Mouse (Mus musculus) ES-E14 (cell line): ENCODE data around the gene Grin1. TPM values are rescaled to one million over a fixed set of nuclear protein-coding genes. Genes with fewer than 3 reads are reported as not detected.

ENCODE experiments used
- DNase-seq: peaks from one replicate; pipeline ENCODE4 v3.0.0-alpha.2; 2013; ENCODE audit warnings: low read depth, low spot score
- H3K27ac ChIP-seq: 2 replicates; pipeline ENCODE4 v1.5.1; 2012; ENCODE audit warnings: low read depth, mild to moderate bottlenecking, low read length, moderate library complexity, mixed read lengths; ENCODE audit not compliant: poor library complexity, insufficient read depth, severe bottlenecking
- H3K36me3 ChIP-seq: 2 replicates; pipeline ENCODE4 v1.6.1; 2012; ENCODE audit warnings: mild to moderate bottlenecking, low read length, moderate library complexity, mixed read lengths; ENCODE audit not compliant: control insufficient read depth, poor library complexity, insufficient read depth, severe bottlenecking
- H3K4me1 ChIP-seq, 2 experiments: fragments of 150-350 bp in 1 of 2; sonication (generic) in 1 of 2; 2 replicates each; pipeline ENCODE4 v1.6.1; 2012; ENCODE audit warnings: low read length in 2 of 2, mild to moderate bottlenecking in 1 of 2, mixed read lengths in 1 of 2; ENCODE audit not compliant: control insufficient read depth in 2 of 2, insufficient read depth in 2 of 2, poor library complexity in 1 of 2
- H3K4me3 ChIP-seq, 2 experiments: fragments of 150-350 bp in 1 of 2; sonication (generic) in 1 of 2; 2 replicates each; pipeline ENCODE4 v1.5.1; 2012; ENCODE audit warnings: low read length in 2 of 2, low read depth in 1 of 2, mild to moderate bottlenecking in 1 of 2, mixed read lengths in 1 of 2; ENCODE audit not compliant: insufficient read depth in 1 of 2, poor library complexity in 1 of 2, severe bottlenecking in 1 of 2
- H3K9ac ChIP-seq: 2 replicates; pipeline ENCODE4 v1.6.1; 2012; ENCODE audit warnings: low read depth, mild to moderate bottlenecking, low read length, mixed read lengths; ENCODE audit not compliant: poor library complexity, insufficient read depth, severe bottlenecking
- H3K9me3 ChIP-seq: fragments of 150-350 bp; sonication (generic); 2 replicates; pipeline ENCODE4 v1.6.1; 2012; ENCODE audit warnings: low read depth, mild to moderate bottlenecking, low read length; ENCODE audit not compliant: control insufficient read depth, insufficient read depth
- CHD2 ChIP-seq: IDR thresholded peaks from 2 replicates; pipeline ENCODE4 v1.6.1; 2014; ENCODE audit warnings: mild to moderate bottlenecking, low read depth, low read length, inconsistent platforms
- HCFC1 ChIP-seq: IDR thresholded peaks from 2 replicates; pipeline ENCODE4 v1.6.1; 2012; ENCODE audit warnings: low read length, inconsistent platforms, borderline replicate concordance; ENCODE audit not compliant: insufficient read depth
- MAFK ChIP-seq: IDR thresholded peaks from 2 replicates; pipeline ENCODE4 v1.6.1; 2014; ENCODE audit warnings: mild to moderate bottlenecking, low read depth, low read length, inconsistent platforms; ENCODE audit not compliant: insufficient read depth
- ZC3H11A ChIP-seq: IDR thresholded peaks from 2 replicates; pipeline ENCODE4 v1.6.1; 2012; ENCODE audit warnings: low read depth, mild to moderate bottlenecking, inconsistent platforms, low read length, borderline replicate concordance
- ZNF384 ChIP-seq: IDR thresholded peaks from 2 replicates; pipeline ENCODE4 v1.6.1; 2012; ENCODE audit warnings: low read depth, low read length, inconsistent platforms
- in situ Hi-C, 2 experiments: fragments of 600-800 bp; cut with MboI; formaldehyde crosslinking; loops; one replicate each; pipeline ENCODE4 v1.15.1; 2025; ENCODE audit warnings: low sequenced_read_pairs in 2 of 2, inconsistent platforms in 1 of 2; ENCODE audit not compliant: unreplicated experiment in 2 of 2
- total RNA-seq: library from RNA; depleted of rRNA; stranded (reverse); fragments of 300-350 nt; gene quantifications from 2 replicates; pipeline ENCODE4 v1.2.3, GENCODE M21; 2012

Grin1 gene
- total RNA-seq, 1 experiment, result 2.5 TPM

DNA sequence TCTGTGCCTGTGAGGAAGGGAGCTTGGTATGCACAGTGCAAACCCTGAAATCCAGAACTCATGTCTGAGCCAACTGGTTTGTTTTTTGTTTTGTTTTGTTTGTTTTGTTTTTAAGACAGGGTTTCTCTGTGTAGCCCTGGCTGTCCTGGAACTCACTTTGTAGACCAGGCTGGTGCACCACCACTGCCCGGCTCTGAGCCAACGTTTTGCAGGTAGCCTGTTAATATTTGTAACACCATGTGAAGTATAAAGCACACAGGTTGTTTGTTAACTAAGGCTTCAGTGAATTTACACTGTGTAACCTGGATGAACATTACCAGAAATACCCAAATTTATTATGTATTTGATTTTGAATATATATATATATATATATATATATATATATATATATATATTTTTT, 7.0 kb upstream of the Grin1 start:
- DNase-seq, result no peak
- TF ChIP-seq CHD2 (no peak), ZC3H11A (no peak), HCFC1 (no peak)
- H3K4me1 ChIP-seq, result peaks cover 1 to 3% of the 10 kb centered on the region in 2 experiments; a peak in 2 of 4 replicates
- no peaks in the 10 kb centered on the region for H3K9me3 ChIP-seq
- no peak overlapping the region for H3K9ac ChIP-seq
- H3K36me3 ChIP-seq, result no peaks in the 10 kb centered on the region
- in situ Hi-C loops, result no loop called here
- H3K27ac ChIP-seq, result no peak overlapping the region
- no peak overlapping the region for H3K4me3 ChIP-seq

DNA sequence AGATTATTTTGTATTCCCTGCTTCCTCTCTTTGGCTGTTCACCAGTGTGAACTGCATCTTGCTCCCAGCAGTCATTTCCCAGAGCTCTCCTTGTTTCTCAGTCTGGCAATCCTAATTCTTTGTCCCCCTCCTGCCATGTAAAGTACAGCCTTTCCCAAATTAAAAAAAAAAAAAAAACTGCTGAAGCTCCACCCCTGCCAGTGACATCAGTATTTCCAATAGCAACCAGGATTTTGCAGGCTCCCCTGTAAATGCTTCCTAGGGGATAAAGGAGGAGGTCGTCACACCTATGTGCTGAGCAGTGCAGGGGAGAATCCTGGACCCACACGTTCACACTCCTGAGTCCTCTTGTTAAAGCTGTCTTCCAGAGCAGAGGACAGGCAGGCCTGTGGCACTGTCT, 1.1 kb upstream of the Grin1 start:
- Histone ChIP-seq H3K36me3 (no peaks in the 10 kb centered on the region), H3K9ac (no peak overlapping the region), H3K27ac (no peak overlapping the region), H3K9me3 (no peaks in the 10 kb centered on the region), H3K4me1 (peaks cover 3 to 4% of the 10 kb centered on the region in 2 experiments; a peak in 3 of 4 replicates), H3K4me3 (no peak overlapping the region)
- in situ Hi-C loops, result no loop called here
- TF ChIP-seq ZNF384, result peak; percentile 54; the same call in 1 of the 2 replicates
- TF ChIP-seq ZC3H11A, result no peak
- no peak for TF ChIP-seq MAFK
- no peak for TF ChIP-seq HCFC1
- TF ChIP-seq CHD2, result no peak
- DNase-seq, result no peak

DNA sequence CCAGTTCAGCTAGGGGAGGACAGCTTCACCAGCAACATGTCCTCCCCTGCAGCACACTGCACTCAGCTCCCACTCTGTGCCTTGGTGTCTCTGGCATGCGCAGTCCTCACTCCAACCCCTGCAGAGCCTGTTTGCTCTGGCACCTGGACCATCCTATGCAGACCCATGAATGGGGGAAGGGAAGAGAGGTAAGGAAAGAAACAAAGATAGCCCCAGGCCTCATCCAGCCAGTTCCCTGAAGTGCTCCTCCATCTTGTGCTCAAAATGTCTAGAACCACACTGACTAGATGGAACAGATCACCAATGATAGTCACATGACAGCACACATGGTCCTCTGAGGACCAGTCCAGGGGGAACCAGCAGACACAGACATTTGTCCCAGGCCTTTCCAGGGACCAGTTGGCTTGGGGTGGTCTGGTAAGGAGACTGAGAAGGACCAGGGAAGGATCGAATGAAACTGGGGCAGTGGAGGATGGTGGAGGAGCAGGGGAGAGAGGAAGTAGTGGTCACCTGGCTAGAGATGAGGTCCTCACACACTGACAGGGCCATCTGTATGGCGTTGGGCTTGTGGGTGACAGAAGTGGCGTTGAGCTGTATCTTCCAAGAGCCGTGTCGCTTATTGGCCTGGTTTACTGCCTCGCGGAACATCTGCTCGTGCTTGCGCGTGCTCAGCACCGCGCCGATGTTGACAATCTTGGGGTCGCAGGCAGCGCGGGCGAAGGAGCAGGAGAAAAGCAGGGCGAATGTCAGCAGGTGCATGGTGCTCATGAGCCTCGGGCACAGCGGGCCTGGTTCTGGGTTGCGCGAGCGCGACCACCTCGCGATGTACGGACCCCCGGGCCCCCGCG, 644 bp downstream of the Grin1 start:
- no peaks in the 10 kb centered on the region for H3K36me3 ChIP-seq
- DNase-seq, result no peak
- no peak overlapping the region for H3K9ac ChIP-seq
- peak overlapping the region; percentile 64 to 76 for H3K4me3 ChIP-seq
- peaks cover 3 to 4% of the 10 kb centered on the region in 2 experiments; a peak in 3 of 4 replicates for H3K4me1 ChIP-seq
- in situ Hi-C loops, result no loop called here
- H3K9me3 ChIP-seq, result no peaks in the 10 kb centered on the region
- no peak overlapping the region for H3K27ac ChIP-seq
- TF ChIP-seq HCFC1, result no peak
- TF ChIP-seq MAFK, result no peak
- TF ChIP-seq ZNF384, result no peak
- no peak for TF ChIP-seq CHD2
- TF ChIP-seq ZC3H11A, result no peak

DNA sequence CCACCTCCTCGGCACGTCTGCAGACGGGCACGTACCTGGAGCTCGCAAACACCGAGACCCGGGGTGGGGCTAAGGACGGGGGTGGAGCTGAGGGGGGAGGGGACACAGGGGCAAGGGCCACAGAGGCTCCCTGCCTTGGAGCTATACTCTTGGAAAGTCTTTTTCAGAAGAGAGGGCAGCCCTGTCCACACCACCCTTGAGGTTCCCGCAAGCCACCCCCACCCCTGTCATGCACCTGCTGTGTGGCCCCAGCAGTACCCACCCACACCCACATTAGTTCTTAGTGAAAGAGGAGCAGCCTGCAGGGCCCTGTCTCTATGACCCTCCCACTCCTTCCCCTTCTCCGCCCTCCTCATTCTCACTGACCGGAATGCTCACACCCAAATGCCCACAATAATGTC, 7.5 kb downstream of the Grin1 start:
- Histone ChIP-seq H3K27ac (no peak overlapping the region), H3K4me3 (peak overlapping the region; percentile 64 to 82), H3K4me1 (peaks cover 3 to 16% of the 10 kb centered on the region in 2 experiments; a peak in 3 of 4 replicates), H3K9ac (no peak overlapping the region), H3K9me3 (no peaks in the 10 kb centered on the region), H3K36me3 (no peaks in the 10 kb centered on the region)
- in situ Hi-C loops, result no loop called here
- DNase-seq, result no peak
- TF ChIP-seq MAFK, result no peak
- TF ChIP-seq HCFC1, result no peak
- no peak for TF ChIP-seq ZC3H11A
- no peak for TF ChIP-seq ZNF384
- no peak for TF ChIP-seq CHD2
